Mouse (Mus musculus) embryonic fibroblast, embryonic 13.5 days (primary cell): ENCODE measurements at regions not wholly inside any gene's neighbourhood (a gene's known extent, or its start where the extent isn't known, plus 50 kb on each side); places are given as distances from the start of the nearest gene placed in this dataset.

Source experiments
- CTCF ChIP-seq: IDR thresholded peaks from 2 replicates; pipeline ENCODE4 v1.5.1; 2011; ENCODE audit warnings: mild to moderate bottlenecking, control low read depth, low read length, moderate library complexity, borderline replicate concordance; ENCODE audit not compliant: insufficient read depth
- POLR2A ChIP-seq: IDR thresholded peaks from 2 replicates; pipeline ENCODE4 v1.6.1; 2011; ENCODE audit warnings: low read depth, mild to moderate bottlenecking, control low read depth, low read length, moderate library complexity

DNA sequence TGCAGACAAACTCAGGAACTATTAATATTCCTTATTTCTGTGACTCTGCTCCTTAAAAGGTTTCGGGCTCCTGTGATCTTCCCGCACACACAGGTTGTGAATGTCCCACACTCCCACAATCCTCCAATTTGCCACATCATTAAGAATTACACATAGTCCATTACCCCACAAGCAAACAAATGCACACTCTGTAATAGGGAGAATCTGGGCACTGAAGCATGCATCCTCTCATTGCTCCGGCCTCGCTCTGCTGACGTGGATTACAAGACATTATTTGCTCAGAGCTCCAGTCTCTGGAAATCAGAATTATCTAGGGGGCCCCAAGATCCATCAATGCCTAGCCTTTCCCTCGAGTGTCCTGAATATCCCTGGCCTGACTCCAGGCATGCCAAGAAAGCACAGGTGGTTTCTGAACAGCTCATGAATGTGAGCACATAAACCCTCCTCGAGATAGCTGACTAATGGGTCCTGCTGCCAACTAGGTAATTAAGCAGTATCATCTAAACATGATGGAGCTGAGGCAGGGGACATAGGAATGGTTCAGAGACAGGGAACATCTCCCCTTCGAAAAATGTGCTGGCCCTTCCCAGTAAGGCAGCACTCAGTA, 504.2 kb downstream of the Epha4 start:
- TF ChIP-seq CTCF (no peak), POLR2A (no peak)
